Mouse (Mus musculus) cerebellum, postnatal 4 days (tissue): Measurements from ENCODE around the gene Sp2.

ENCODE experiments used
- DNase-seq, 2 experiments: peaks; one replicate each; pipeline ENCODE4 v3.0.0; 2022; ENCODE audit warnings: low spot score in 2 of 2, mixed read lengths in 1 of 2

The Sp2 gene

GRCm38 (mm10) chr11:96982859-96983258 is at the start of gene Sp2:
Gene Sp2, minus strand, starts transcription at chr11:96982959.
- no peak for DNase-seq

DNA sequence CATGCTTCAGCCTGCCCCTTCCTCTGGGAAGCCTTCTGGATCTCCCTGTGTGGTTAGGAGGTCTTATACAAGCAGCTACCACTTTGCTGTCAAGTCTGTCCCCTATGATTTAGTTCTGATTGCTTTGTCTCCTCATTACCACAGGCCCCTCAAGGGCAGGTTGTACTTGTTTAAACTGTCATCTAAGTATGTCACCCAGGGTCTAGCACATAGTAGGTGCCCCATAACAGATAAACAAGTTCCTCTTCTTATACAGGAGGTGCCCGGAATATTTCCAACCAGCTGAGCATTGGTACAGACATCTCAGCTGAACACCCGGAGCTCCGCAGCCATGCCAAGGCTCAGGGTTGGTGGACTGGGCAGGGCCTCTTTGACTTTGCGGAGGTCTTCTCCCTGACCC is 49.7 kb upstream of the Sp2 start:
- no peak for DNase-seq

DNA sequence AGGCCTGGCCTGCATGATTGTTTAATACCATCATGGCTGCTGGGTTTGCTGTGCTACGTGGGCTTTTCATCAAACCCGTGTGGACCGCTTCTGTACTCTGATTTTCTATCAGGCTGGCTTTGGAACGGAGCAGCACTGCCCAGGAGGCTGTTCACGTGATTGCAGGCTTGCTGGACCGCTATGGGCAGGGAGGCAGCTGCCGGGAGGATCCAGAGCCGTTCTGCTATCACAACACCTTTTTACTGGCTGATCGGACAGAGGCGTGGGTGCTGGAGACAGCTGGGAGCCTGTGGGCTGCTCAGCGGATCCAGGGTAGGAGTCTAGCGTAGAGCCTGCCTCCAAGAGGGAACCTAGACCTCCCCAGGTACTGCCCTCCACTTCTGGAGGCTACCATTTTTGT is 49.2 kb upstream of the Sp2 start:
- no peak for DNase-seq

DNA sequence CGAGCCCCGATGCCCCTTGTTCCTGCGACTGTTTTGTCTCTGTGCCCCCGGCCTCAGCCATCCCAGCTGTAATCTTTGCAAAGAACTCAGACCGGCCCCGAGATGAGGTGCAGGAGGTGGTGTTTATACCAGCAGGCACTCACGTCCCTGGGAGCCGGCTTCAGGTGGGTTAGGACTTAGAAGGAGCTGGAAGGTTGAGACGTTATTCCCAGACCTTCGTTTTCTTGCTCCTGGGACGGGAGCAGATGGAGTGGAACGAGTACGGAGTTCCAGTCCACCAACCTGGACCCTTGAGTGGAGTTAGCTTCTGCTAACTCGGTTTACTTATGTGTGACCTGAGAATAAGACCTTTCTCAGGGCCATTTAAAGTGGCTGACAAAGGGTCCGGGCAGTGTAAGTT is 47.7 kb upstream of the Sp2 start:
- no peak for DNase-seq

- peak; percentile 59 to 84 for DNase-seq
Observed at GRCm38 (mm10) chr11:97029686-97030417, 47.1 kb upstream of the Sp2 start, which contains the start of gene Scrn2. Gene Scrn2, plus strand, starts transcription at chr11:97029938.

GRCm38 (mm10) chr11:97025721-97026344 is 43.1 kb upstream of the Sp2 start:
- peak; percentile 80 to 90 for DNase-seq

- no peak for DNase-seq
Observed at GRCm38 (mm10) chr11:97024977-97025376, 42.2 kb upstream of the Sp2 start.

DNA sequence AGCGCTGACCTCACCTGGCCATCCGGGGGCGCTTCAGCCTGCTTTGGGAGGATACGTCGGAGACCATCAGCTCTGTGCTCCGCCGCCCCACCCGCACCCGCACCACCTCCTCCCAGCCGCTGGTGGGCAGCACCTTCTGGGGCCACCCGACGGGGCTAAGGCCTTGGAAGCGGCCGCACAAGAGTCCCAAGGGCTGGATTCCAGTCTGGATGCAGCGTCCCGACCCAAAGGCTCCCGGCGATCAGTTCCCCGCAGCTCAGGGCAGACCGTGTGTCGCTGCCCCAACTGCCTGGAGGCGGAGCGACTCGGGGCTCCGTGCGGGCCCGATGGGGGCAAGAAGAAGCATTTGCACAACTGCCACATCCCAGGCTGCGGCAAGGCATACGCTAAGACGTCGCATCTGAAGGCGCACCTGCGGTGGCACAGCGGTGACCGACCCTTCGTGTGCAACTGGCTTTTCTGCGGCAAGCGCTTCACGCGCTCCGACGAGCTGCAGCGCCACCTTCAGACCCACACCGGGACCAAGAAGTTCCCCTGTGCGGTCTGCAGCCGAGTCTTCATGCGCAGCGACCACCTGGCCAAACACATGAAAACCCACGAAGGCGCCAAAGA is 39.2 kb upstream of the Sp2 start:
- peak; percentile 54 to 73 for DNase-seq

DNA sequence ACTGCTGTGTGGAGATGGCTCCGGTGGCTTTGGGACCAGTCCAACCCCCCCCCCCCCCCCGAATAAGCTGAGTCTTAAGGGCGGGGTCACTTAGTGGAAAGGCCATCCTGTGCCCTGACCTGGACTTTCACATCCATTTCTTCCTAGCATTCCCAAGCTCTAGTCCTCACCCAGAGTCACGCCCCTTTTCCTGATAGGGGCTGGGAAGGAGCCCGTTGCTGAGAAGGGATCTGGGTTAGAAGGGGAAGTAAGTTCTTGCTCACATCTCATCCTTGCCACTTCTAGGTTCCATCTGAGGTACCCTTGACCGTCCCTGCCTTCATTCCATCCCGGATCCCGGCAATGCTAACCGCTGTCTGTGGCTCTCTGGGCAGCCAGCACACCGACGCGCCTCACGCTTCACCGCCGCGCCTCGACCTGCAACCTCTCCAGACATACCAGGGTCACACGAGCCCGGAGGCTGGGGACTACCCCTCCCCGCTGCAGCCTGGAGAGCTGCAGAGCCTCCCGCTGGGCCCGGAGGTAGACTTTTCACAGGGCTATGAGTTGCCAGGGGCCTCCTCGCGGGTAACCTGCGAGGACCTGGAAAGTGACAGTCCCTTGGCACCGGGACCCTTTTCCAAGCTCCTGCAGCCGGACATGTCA is 38.5 kb upstream of the Sp2 start:
- no peak for DNase-seq

DNA sequence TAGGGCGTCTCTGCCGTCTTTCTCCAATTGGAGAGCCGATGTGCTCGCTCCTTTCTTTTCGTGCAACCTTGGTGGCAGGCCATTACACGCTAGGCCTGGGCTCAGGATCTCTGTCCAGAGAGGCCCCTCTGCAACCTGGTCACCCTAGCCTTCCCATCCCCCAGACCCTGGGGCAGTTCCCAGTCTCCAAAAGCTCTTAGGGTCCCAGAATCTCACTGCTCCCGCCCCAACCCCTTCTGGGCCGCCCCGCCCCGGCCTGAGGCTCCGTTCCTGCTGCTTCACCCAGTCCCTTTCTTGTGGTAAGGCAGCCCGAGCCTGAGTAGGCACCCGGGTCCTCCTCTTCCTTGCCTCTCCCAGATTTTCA is 36.6 kb upstream of the Sp2 start:
- DNase-seq: no peak

- no peak for DNase-seq
Observed at GRCm38 (mm10) chr11:97018583-97019344, 36.0 kb upstream of the Sp2 start.

DNA sequence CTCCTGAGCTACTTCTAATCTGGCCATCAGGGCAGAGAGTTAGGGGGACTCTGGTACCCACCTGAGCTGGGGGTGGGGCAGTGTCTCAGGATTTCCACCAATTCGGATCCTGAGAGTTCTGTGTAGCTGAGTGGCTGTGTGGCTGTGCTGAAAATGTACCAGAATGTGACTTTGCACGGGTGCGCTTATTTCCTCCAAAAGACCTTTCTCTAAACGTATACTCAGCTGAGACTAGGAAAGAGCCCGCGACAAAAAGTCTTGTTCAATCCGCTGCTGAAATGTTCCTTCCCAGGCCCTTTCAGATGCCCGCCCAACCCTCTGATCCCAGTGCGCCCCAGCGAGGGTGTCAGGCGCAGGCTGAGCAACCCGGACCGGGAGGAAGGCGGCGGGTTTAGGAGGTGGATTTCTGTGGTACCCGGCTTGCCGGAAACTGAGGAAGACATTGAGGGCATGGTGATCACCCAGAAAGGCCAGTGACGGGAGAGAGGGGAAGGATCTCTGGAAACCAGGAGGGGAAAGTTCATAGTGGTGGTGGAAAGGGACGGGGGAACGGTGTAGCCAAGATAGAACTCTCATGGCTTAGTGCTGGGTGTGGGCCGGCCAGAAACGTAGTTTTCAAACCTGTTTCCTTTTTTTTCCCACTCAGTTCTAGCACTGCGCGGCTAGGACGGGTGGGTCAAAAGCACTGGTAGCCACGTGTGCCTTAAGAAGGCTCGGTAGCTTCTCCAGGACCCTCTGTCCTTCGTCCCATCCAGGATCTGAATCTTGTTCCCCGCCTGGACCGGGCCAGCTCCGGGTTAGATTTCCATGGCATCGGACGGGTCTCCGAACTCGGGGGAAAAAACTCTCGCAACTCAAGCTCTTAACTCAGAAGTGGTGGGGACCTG is 35.2 kb upstream of the Sp2 start:
- DNase-seq: no peak

- DNase-seq: no peak
Observed at GRCm38 (mm10) chr11:97013121-97013670, 30.4 kb upstream of the Sp2 start, which contains the start of gene Sp6. Gene Sp6, plus strand, starts transcription at chr11:97013394.

DNA sequence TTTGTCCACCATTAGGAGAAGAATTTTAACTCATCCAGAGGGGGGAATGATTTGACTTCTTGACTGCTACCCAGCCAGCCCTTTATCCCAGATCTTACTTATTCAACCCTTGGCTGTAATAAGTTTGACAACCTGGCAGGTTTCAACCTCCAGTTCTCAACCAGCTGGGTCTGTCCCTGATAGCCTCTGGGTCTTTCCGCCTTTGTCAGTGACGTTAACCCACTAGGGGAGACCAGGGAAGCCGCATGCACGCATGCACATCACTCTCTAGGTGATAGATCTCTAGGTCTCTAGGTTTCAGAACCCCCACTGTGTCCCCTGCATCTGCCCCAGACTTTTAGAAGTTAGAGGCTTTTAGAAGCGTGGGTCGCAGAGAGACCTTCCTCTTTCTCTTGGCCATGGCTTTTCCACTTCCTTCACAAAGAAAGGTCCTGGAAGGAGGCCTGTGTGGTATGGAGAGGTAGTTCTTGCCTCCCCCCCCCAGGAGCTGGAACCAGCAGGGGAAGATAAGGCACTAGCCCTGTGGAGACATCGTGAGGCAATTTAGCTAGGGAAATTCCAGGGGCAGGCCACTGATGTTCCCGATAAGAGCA is 26.5 kb upstream of the Sp2 start:
- no peak for DNase-seq

GRCm38 (mm10) chr11:97007093-97007794 is 24.5 kb upstream of the Sp2 start:
- no peak for DNase-seq

GRCm38 (mm10) chr11:97003170-97003569 is 20.4 kb upstream of the Sp2 start:
- DNase-seq: no peak

- no peak for DNase-seq
Observed at GRCm38 (mm10) chr11:96997380-96997956, 14.7 kb upstream of the Sp2 start.

DNA sequence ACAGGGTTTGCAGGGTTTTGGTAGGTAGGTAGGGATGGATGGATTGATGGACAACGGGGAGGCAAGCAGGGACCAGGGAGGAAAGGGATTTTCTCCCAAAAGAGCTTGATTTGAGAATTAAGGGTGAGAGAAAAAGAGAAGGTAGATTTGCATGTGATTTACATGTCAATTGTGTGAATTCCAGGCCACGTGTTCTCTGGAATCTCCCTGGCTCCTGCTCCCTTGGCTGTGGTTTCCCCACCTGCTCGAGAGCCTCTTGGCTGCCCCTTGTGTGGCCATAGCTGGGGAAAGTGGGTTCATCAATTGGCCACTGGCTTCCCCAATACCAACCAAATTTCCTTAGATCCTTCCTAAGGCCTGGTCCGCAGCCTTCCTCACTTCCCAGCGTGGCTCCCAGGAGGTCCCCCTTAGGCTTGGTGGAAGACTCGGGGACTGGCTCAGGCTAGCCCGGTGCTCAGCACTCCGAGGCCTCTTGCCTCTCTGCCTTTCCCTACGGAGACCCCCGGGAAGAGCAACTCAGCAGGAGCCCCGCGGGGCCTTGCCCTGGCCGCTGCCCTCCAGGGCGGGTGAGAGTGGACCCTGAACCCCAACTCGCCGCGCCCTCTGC is 14.1 kb upstream of the Sp2 start:
- no peak for DNase-seq
